Mouse (Mus musculus): ENCODE measurements at regions not wholly inside any gene's neighbourhood (a gene's known extent, or its start where the extent isn't known, plus 50 kb on each side); places are given as distances from the start of the nearest gene placed in this dataset.
"Not testable (repeated sequence)": the region's sequence is repeated elsewhere in the genome, so short reads cannot be mapped to it uniquely, and the experiment has no call there.

DNA sequence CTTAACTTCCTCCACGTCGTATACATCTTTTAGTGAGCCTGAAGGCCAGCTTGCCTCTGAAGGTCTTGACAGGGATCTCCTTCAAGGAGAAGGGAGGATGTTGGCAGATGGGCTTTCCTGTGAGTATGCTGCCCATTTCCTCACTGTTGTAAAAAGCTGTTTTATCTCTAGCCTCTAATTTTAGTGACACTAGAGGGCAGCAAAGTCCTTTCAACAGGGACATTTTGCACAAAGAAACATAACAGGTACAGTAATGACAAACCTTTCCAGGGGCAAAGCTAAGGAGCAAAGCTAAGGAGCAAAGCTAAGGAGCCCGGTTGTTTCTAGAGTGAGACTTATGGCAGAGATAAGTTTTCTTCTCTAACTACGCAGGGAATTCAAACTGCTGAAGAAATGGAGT lies 59.0 kb upstream of the Kbtbd8 start:
- H3K4me3 ChIP-seq = no peak overlapping the region
- H3K27me3 ChIP-seq (ENCODE audit: insufficient read depth, poor library complexity, severe bottlenecking) = no peaks in the 10 kb centered on the region
- no peaks in the 10 kb centered on the region for H3K36me3 ChIP-seq
- H3K27ac ChIP-seq = no peak overlapping the region
- 58% methylated on average over 4 of the region's 4 CpGs for WGBS
- no peak for DNase-seq (ENCODE audit: low spot score)
- no peaks in the 10 kb centered on the region for H3K4me1 ChIP-seq (replicated peaks)
- no peaks in the 10 kb centered on the region for H3K9me3 ChIP-seq

DNA sequence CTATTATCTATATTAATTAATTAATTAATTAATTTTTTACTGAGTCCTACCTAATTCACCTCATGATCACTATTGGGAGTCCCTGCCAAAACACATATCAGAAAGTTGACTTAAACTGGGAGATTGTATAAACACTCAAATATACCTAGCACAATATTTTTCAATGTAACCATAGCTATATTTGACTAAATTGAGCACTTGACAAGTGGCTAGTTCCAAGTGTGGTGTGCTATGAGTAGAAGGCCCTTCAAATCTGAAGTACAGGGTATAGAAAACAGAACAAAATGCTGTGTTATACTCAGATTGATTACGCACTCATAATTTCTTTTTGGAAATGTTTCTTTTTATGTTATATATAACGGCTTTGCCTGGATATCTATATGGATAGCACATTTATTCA lies 60.8 kb upstream of the Kbtbd8 start:
- Histone ChIP-seq H3K36me3 (no peaks in the 10 kb centered on the region), H3K9me3 (no peaks in the 10 kb centered on the region), H3K27me3 (ENCODE audit: insufficient read depth, poor library complexity, severe bottlenecking) (no peaks in the 10 kb centered on the region), H3K4me3 (no peak overlapping the region), H3K27ac (no peak overlapping the region), H3K4me1 (replicated peaks) (no peaks in the 10 kb centered on the region)
- WGBS = 93% methylated on average over 2 of the region's 2 CpGs
- no peak for DNase-seq (ENCODE audit: low spot score)

DNA sequence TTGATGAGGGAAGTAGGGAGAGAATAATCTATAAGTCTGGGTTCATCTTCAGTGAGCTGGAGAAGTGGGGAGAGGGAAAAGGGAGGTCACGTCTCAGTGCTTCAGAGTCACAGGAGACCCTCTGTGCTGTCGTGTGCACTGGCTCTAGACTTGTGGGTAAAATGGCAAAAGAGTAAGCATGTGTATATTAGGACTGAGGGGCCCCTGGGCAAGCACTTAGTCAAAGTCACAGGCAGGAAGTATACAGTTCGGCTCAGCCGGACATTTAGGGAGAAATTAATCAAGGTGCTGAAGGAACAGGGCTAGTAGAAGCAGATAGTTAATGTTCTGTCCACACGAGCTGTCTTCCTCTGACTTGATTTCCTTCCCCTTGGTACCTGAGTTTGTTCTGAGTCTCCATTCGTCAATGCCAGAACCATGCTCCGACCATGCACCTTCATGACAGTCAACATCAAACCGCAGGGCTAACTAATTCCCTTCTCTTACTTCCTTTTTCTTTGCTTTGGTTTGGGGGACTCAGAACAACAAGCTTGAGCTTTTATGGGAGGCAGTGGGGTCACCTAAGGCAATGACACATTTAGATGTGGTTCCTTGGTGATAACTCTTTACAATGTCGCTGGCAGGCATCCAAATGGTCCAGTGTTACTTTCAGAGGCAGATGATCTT lies 63.2 kb upstream of the Kbtbd8 start:
- 80% methylated on average over 9 of the region's 9 CpGs for WGBS

DNA sequence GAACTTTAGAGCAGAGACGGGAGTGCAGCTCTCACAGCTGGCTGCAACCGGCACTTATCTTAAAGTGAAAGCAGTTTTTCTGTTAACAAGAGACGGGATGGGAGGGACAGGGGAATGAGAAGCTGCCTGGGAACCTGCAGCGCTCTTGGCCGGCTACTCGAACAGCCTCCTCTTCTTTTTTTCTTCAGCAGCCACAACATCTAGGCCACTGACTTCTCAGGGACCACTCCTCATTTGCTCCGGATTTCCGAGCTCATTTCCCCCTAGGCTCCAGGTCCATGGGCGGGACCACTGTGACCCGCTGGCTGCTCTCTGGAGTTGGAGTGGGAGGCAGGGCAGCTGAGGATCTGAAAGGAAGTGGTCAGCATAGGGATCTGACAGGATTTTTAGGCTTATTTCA lies 75.7 kb upstream of the Kbtbd8 start:
- not testable (repeated sequence) for DNase-seq (ENCODE audit: low spot score); H3K9me3 ChIP-seq; H3K4me1 ChIP-seq (replicated peaks); H3K36me3 ChIP-seq; H3K4me3 ChIP-seq; H3K27me3 ChIP-seq (ENCODE audit: insufficient read depth, poor library complexity, severe bottlenecking); H3K27ac ChIP-seq
- WGBS = 14% methylated on average over 7 of the region's 10 CpGs

More for the DNA sequence above, 63.2 kb upstream of the Kbtbd8 start:
- H3K4me3 ChIP-seq = no peak overlapping the region
- no peaks in the 10 kb centered on the region for H3K36me3 ChIP-seq
- H3K9me3 ChIP-seq = no peaks in the 10 kb centered on the region
- no peak overlapping the region for H3K27ac ChIP-seq
- no peak for DNase-seq (ENCODE audit: low spot score)
- H3K27me3 ChIP-seq (ENCODE audit: insufficient read depth, poor library complexity, severe bottlenecking) = no peaks in the 10 kb centered on the region
- no peaks in the 10 kb centered on the region for H3K4me1 ChIP-seq (replicated peaks)

DNA sequence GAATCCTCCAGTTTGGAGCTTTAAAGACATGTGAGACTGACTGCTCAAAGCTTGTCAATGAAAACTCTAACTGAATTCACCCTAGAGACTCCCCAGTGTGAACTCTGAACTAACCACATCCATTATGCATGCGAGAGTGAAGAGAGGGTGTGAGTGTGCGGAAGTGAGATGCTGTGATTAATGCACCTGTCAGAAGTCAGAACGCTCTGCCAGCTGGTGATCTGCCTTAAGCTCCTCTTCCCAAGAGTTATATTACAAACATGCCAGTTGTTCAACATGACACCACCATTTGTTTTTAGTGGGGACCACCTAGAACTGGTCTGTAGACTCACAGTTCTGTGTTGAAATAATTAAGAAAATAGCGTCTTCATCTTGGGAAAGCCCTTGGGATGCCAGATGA lies 92.8 kb upstream of the Kbtbd8 start:
- 29% methylated on average over 4 of the region's 4 CpGs for WGBS
- Histone ChIP-seq H3K27ac (no peak overlapping the region), H3K27me3 (ENCODE audit: insufficient read depth, poor library complexity, severe bottlenecking) (no peaks in the 10 kb centered on the region), H3K4me1 (replicated peaks) (peaks cover 30% of the 10 kb centered on the region), H3K4me3 (no peak overlapping the region), H3K36me3 (no peaks in the 10 kb centered on the region), H3K9me3 (no peaks in the 10 kb centered on the region)
- DNase-seq (ENCODE audit: low spot score) = peak; percentile 39

DNA sequence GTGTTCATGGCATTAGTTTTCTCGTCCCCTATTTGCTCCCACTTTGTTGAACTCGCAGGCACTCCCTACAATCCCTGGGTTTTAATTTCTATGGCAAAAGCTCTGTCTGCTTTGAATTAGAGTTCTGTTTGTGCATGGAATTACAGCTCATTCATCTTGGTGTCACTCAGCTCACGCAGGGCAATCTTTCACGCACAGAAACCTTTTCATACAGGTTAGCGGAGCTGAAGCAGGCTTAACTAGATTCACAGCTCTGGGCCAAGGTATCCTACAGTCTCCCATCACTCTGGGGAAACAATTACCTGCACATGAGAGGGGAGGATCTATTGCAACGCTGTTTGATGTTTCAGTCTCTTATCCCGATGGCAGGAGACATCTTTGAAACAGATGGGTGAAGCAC lies 95.3 kb upstream of the Kbtbd8 start:
- H3K9me3 ChIP-seq = no peaks in the 10 kb centered on the region
- 0 out of 2 replicates have a peak overlapping the region, but pooled peaks have one; percentile 40 for H3K27ac ChIP-seq
- H3K27me3 ChIP-seq (ENCODE audit: insufficient read depth, poor library complexity, severe bottlenecking) = no peaks in the 10 kb centered on the region
- DNase-seq (ENCODE audit: low spot score) = no peak
- no peaks in the 10 kb centered on the region for H3K36me3 ChIP-seq
- H3K4me3 ChIP-seq = no peak overlapping the region
- WGBS = 43% methylated on average over 7 of the region's 7 CpGs
- H3K4me1 ChIP-seq (replicated peaks) = peaks cover 41% of the 10 kb centered on the region

DNA sequence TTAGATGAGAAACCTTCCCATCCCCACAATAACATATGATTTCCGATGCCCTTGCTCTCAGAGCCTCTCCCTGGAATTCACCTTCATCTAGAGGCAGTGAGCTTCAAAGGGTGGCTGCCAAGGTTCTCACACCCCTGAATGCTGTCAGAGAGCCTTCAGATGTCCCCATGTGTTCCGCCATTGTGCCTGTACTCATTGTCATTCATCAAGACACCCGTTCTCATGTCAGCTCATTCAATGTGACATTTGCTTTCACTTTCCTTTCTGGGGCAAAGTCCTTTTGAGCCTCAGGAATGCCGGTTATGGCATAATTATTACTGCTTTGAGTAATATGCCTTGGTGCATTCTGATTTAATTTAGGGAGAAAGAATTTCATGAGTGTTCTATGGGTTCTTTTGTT lies 99.1 kb upstream of the Kbtbd8 start:
- H3K4me3 ChIP-seq = no peak overlapping the region

DNA sequence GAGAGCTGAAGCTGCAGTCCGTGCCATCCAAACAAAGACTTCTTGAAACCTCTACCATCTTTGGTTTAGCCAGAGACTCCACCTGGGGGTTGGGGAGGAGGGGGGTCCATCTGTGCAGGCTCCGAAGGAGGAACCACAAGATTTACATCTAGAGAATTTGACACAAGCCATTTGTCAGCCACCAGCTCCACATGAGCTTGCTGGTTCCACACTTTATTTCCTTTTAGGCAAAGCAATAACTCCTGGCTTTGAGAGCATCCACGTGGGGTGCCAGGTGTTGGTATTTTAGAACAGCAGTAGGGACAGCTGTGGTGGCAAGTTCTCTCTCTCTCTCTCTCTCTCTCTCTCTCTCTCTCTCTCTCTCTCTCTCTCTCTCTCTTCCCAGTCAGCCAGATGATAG lies 99.6 kb upstream of the Kbtbd8 start:
- Histone ChIP-seq H3K27ac (peak overlapping the region; percentile 46; the same call in 1 of the 2 replicates), H3K27me3 (ENCODE audit: insufficient read depth, poor library complexity, severe bottlenecking) (no peaks in the 10 kb centered on the region), H3K4me3 (no peak overlapping the region), H3K4me1 (replicated peaks) (peaks cover 31% of the 10 kb centered on the region), H3K36me3 (no peaks in the 10 kb centered on the region), H3K9me3 (no peaks in the 10 kb centered on the region)
- DNase-seq (ENCODE audit: low spot score) = no peak
- 65% methylated on average over 3 of the region's 3 CpGs for WGBS

More for the DNA sequence above, 99.1 kb upstream of the Kbtbd8 start:
- no peaks in the 10 kb centered on the region for H3K36me3 ChIP-seq
- no peaks in the 10 kb centered on the region for H3K9me3 ChIP-seq
- no peaks in the 10 kb centered on the region for H3K27me3 ChIP-seq (ENCODE audit: insufficient read depth, poor library complexity, severe bottlenecking)
- 41% methylated on average over 4 of the region's 4 CpGs for WGBS
- H3K4me1 ChIP-seq (replicated peaks) = peaks cover 33% of the 10 kb centered on the region
- peak; percentile 25 for DNase-seq (ENCODE audit: low spot score)
- H3K27ac ChIP-seq = peak overlapping the region; percentile 46; the same call in 1 of the 2 replicates

DNA sequence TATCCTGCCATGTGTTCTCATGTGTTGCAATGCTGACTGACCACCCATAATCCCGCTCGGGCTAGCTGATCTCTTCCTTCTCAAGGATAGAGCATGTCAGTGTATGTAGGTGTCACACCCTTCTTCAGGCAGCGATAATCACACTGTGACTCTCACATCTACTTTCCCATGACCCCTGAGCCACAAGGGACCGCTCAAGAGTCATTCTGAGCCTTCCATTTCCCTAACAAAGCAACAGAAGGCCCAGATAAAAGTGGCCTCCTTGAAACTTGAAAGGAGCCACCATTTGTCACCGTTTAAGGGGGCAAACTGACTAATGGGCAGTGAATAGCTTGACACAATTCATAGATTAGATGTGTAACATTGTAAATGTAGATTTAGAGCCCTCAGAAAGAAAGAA lies 103.9 kb upstream of the Kbtbd8 start:
- no peak for DNase-seq (ENCODE audit: low spot score)
- Histone ChIP-seq H3K27ac (peak overlapping the region; percentile 18; the same call in 1 of the 2 replicates), H3K27me3 (ENCODE audit: insufficient read depth, poor library complexity, severe bottlenecking) (no peaks in the 10 kb centered on the region), H3K4me3 (no peak overlapping the region), H3K4me1 (replicated peaks) (peaks cover 18% of the 10 kb centered on the region), H3K9me3 (no peaks in the 10 kb centered on the region), H3K36me3 (no peaks in the 10 kb centered on the region)
- WGBS = 47% methylated on average over 5 of the region's 5 CpGs

DNA sequence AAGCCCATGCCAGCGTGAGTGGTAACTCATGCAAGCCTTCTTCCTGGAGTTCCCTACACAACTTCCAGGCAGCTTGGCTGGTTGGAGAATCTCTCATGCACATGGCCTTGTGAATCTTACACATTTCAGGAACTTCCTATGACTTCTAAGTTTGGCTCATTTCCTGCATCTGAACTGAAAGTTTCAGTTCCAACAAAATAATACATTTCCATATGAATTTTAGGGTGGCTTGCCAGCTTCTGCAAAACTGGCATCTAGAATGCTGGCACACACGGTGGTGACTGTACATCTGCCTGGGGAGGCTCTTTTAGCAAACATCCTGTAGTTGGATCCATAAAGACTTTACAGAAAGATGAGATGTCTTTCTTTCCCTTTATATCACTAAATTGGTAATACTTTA lies 110.6 kb upstream of the Kbtbd8 start:
- Histone ChIP-seq H3K27ac (no peak overlapping the region), H3K9me3 (no peaks in the 10 kb centered on the region), H3K27me3 (ENCODE audit: insufficient read depth, poor library complexity, severe bottlenecking) (no peaks in the 10 kb centered on the region), H3K4me3 (no peak overlapping the region), H3K36me3 (no peaks in the 10 kb centered on the region), H3K4me1 (replicated peaks) (no peaks in the 10 kb centered on the region)
- 90% methylated on average over 2 of the region's 2 CpGs for WGBS
- DNase-seq (ENCODE audit: low spot score) = no peak

DNA sequence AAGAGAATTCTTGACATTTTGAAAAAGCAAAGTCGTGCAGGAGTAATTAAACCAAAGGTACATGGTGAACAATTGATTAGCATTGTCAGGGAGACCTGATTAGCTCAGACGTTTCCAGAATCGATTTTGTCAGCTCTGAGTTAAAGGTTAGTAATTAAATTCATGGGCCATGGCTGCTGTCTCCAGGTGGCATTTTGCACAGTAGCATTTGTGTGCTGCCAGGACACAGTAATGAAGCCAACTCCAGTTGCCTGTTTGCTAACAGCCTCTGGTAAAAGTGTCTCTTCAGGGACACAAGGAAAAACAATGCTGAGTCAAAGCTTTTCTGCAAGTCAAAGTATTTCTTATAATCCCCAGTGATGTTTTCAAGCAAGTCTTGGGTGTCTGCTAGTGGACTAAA lies 113.3 kb upstream of the Kbtbd8 start:
- Histone ChIP-seq H3K27ac (no peak overlapping the region), H3K27me3 (ENCODE audit: insufficient read depth, poor library complexity, severe bottlenecking) (no peaks in the 10 kb centered on the region), H3K36me3 (no peaks in the 10 kb centered on the region), H3K9me3 (no peaks in the 10 kb centered on the region), H3K4me1 (replicated peaks) (no peaks in the 10 kb centered on the region), H3K4me3 (no peak overlapping the region)
- 67% methylated on average over 3 of the region's 3 CpGs for WGBS
- DNase-seq (ENCODE audit: low spot score) = no peak

DNA sequence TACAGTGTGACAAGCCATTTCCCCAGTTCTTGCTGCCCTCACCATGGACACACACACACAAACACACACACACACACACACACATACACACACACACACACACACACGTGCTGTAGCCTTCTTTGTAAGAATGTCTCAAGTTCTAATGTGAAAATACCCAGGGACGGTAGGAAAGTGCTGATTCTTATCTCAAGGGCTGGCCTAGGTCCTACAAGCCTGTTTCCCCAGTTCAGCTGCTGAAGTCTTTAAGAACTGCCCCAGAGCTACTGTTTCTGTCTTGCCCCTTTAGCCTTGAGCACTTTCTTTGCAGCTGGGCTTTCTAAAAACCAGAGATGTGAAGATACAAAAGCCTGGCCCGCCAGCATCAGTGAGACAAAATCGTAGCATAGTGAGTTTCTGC lies 117.5 kb upstream of the Kbtbd8 start:
- H3K4me1 ChIP-seq (replicated peaks) = no peaks in the 10 kb centered on the region
- H3K4me3 ChIP-seq = no peak overlapping the region
- H3K36me3 ChIP-seq = no peaks in the 10 kb centered on the region
- WGBS = 68% methylated on average over 4 of the region's 4 CpGs
- H3K27me3 ChIP-seq (ENCODE audit: insufficient read depth, poor library complexity, severe bottlenecking) = no peaks in the 10 kb centered on the region
- H3K27ac ChIP-seq = no peak overlapping the region
- no peak for DNase-seq (ENCODE audit: low spot score)
- no peaks in the 10 kb centered on the region for H3K9me3 ChIP-seq

DNA sequence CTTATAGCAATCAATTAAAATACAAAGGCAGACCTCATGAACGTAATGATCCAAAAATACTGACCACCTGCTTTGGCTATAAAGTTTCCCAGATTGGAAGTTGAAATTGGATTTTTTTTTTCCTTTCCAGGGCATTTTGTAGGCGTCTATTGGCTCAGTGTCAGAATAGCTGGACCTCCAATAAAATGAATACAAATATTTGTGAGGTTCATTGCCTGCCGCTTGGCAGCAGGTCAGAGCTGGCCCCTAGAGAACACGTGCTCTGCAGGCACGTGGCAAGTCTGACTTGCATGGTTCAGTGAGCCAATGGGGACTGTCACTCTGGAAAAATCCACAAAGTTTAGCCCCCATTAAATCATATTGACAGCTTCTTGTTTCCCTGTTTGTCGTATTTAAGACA lies 118.0 kb upstream of the Kbtbd8 start:
- Histone ChIP-seq H3K4me3 (no peak overlapping the region), H3K4me1 (replicated peaks) (no peaks in the 10 kb centered on the region), H3K9me3 (no peaks in the 10 kb centered on the region), H3K27ac (no peak overlapping the region), H3K36me3 (no peaks in the 10 kb centered on the region), H3K27me3 (ENCODE audit: insufficient read depth, poor library complexity, severe bottlenecking) (no peaks in the 10 kb centered on the region)
- no peak for DNase-seq (ENCODE audit: low spot score)
- 72% methylated on average over 6 of the region's 6 CpGs for WGBS

DNA sequence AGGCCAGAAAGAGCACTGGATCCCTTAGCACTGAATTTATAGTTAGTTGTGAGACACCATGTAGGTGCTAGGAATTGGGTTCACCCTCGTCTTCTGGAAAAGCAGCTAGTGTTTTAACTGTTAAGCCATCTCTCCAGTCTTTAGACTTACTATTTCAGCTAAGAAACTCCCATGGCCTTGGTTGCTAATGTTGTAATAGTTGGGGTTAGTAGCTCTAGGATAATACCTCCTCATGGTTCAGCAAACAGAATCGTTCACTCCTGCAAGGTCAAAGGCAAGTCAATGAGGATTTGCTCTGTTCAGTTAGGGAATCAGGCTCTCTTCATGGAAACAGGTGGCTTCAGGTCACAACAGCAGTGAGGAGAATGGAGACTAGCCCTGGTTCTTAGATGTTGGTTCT lies 118.7 kb upstream of the Kbtbd8 start:
- no peak for DNase-seq (ENCODE audit: low spot score)
- WGBS = 83% methylated on average over 2 of the region's 2 CpGs
- no peak overlapping the region for H3K27ac ChIP-seq
- H3K9me3 ChIP-seq = no peaks in the 10 kb centered on the region
- no peaks in the 10 kb centered on the region for H3K27me3 ChIP-seq (ENCODE audit: insufficient read depth, poor library complexity, severe bottlenecking)
- H3K4me3 ChIP-seq = no peak overlapping the region
- H3K4me1 ChIP-seq (replicated peaks) = no peaks in the 10 kb centered on the region
- no peaks in the 10 kb centered on the region for H3K36me3 ChIP-seq

All from hindbrain, embryonic 10.5 days (tissue).